Mouse (Mus musculus): ENCODE measurements around the gene Mrpl37. TPM values are rescaled to one million over a fixed set of nuclear protein-coding genes. Genes with fewer than 3 reads are reported as not detected.

Gene Mrpl37
- polyA plus RNA-seq, 2 experiments, result 104 to 105 TPM

DNA sequence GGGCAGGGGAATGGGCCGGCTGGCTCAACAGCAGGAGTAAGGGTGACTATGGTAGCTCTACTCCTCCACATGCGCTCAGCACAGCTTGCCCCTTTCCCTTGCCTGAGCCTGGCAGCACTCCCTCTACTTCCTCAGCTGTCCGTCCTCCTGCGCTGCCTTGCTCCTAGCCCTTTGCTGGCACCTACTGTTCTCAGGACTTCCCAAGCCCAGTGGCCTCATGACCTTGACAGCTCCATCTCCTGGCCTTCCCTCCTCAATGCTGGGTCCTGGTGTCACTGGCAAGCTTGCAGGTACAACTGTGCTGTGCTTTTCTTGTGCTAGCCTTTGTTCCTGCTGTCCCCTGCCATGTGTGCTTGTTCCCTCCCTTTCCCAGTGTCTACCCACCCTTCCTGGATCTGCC is 16.5 kb upstream of the Mrpl37 start:
- WGBS, result 94% methylated on average over 4 of the region's 4 CpGs
- Histone ChIP-seq H3K4me3 (replicated peaks; ENCODE audit: low read length) (no peak overlapping the region), H3K4me1 (ENCODE audit: control insufficient read depth, insufficient read depth, low read length) (peaks cover 8% of the 10 kb centered on the region; the same call in 1 of the 2 replicates), H3K36me3 (ENCODE audit: control insufficient read depth, insufficient read depth, low read length) (no peaks in the 10 kb centered on the region), H3K9ac (ENCODE audit: low read depth, low read length, severe bottlenecking) (no peak overlapping the region), H3K27ac (replicated peaks; ENCODE audit: low read depth, low read length) (no peak overlapping the region), H3K9me3 (ENCODE audit: control insufficient read depth, low read length) (no peaks in the 10 kb centered on the region), H3K27me3 (ENCODE audit: control insufficient read depth, insufficient read depth, low read length) (no peaks in the 10 kb centered on the region), H3K4me2 (replicated peaks; ENCODE audit: low read depth, low read length, severe bottlenecking) (no peak overlapping the region)
- no peak for DNase-seq (ENCODE audit: low spot score)
- no peak for TF ChIP-seq POLR2A (IDR thresholded peaks at IDR 0.05; ENCODE audit: borderline replicate concordance, extremely low read depth, insufficient read depth, insufficient read length)
- no peak for ATAC-seq (ENCODE audit: low FRiP score, low read depth)

DNA sequence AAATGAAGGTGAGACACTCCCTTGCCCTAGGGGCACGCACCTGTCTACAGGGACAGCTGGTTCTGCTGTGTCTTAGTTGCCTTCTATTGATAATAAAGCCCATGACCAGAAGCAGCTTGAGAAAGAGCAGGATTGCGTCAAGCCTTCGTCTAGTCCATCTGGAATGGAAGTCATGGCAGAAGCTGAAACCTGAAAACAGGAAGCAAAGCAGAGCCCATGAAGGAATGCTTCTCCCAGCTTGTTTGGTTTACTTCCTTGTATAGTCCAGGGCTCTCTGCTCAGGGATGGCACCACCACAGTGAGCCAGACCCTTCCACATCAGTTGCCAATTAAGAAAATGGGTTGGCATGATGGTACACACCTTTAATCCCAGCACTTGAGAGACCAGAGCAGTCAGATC is 15.5 kb upstream of the Mrpl37 start:
- H3K27ac ChIP-seq (replicated peaks; ENCODE audit: low read depth, low read length), result no peak overlapping the region
- no peaks in the 10 kb centered on the region for H3K9me3 ChIP-seq (ENCODE audit: control insufficient read depth, low read length)
- 75% methylated on average over 3 of the region's 3 CpGs for WGBS
- no peak for TF ChIP-seq POLR2A (IDR thresholded peaks at IDR 0.05; ENCODE audit: borderline replicate concordance, extremely low read depth, insufficient read depth, insufficient read length)
- H3K4me3 ChIP-seq (replicated peaks; ENCODE audit: low read length), result no peak overlapping the region
- peaks cover 8% of the 10 kb centered on the region; the same call in 1 of the 2 replicates for H3K4me1 ChIP-seq (ENCODE audit: control insufficient read depth, insufficient read depth, low read length)
- H3K36me3 ChIP-seq (ENCODE audit: control insufficient read depth, insufficient read depth, low read length), result no peaks in the 10 kb centered on the region
- DNase-seq (ENCODE audit: low spot score) (no peak), ATAC-seq (ENCODE audit: low FRiP score, low read depth) (no peak)
- no peak overlapping the region for H3K9ac ChIP-seq (ENCODE audit: low read depth, low read length, severe bottlenecking)
- H3K27me3 ChIP-seq (ENCODE audit: control insufficient read depth, insufficient read depth, low read length), result no peaks in the 10 kb centered on the region
- H3K4me2 ChIP-seq (replicated peaks; ENCODE audit: low read depth, low read length, severe bottlenecking), result no peak overlapping the region

DNA sequence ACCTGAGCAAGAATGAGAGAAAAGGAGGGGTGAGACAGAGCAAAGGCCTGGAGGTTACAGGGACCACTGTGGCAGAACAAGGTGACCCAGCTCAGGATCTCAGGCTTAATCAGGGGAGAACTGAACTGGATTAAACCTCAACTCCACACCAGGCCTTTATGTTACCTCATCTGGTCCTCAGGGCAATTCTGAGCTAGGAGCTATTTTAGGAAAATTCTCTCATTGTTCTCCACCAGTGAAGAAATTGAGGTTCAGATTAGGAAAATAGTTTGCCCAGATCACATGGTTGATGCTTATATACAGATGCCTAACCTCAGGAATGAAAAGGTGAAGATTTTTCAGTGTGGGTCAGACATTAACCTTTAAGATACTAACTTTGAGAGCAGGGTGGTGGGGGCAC is 13.0 kb upstream of the Mrpl37 start:
- no peak for TF ChIP-seq POLR2A (IDR thresholded peaks at IDR 0.05; ENCODE audit: borderline replicate concordance, extremely low read depth, insufficient read depth, insufficient read length)
- Histone ChIP-seq H3K27me3 (ENCODE audit: control insufficient read depth, insufficient read depth, low read length) (no peaks in the 10 kb centered on the region), H3K27ac (replicated peaks; ENCODE audit: low read depth, low read length) (no peak overlapping the region), H3K9ac (ENCODE audit: low read depth, low read length, severe bottlenecking) (no peak overlapping the region), H3K4me1 (ENCODE audit: control insufficient read depth, insufficient read depth, low read length) (peaks cover 5% of the 10 kb centered on the region; the same call in 1 of the 2 replicates), H3K4me3 (replicated peaks; ENCODE audit: low read length) (no peak overlapping the region), H3K9me3 (ENCODE audit: control insufficient read depth, low read length) (no peaks in the 10 kb centered on the region), H3K4me2 (replicated peaks; ENCODE audit: low read depth, low read length, severe bottlenecking) (no peak overlapping the region), H3K36me3 (ENCODE audit: control insufficient read depth, insufficient read depth, low read length) (no peaks in the 10 kb centered on the region)
- DNase-seq (ENCODE audit: low spot score) (no peak), ATAC-seq (ENCODE audit: low FRiP score, low read depth) (no peak)

DNA sequence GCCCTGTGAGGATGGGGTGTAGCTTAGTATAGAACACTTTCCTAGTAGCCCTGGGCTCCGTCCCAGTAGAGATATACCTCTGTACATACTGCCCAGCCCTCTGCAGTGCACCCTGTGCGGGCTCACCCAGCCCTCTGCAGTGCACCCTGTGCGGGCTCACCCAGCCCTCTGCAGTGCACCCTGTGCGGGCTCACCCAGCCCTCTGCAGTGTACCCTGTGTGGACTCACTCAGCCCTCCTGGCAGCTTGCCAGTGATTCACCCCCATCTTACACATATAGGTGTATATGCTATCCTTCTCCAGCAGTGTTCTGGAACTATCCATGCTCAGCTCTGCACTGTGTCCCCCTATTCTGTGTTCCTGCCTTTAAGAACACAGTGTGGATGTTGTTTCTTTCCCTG is 12.2 kb upstream of the Mrpl37 start:
- H3K9ac ChIP-seq (ENCODE audit: low read depth, low read length, severe bottlenecking), result no peak overlapping the region
- DNase-seq (ENCODE audit: low spot score) (no peak), ATAC-seq (ENCODE audit: low FRiP score, low read depth) (no peak)
- no peak overlapping the region for H3K4me3 ChIP-seq (replicated peaks; ENCODE audit: low read length)
- H3K27ac ChIP-seq (replicated peaks; ENCODE audit: low read depth, low read length), result no peak overlapping the region
- TF ChIP-seq POLR2A (IDR thresholded peaks at IDR 0.05; ENCODE audit: borderline replicate concordance, extremely low read depth, insufficient read depth, insufficient read length), result no peak
- no peaks in the 10 kb centered on the region for H3K36me3 ChIP-seq (ENCODE audit: control insufficient read depth, insufficient read depth, low read length)
- H3K9me3 ChIP-seq (ENCODE audit: control insufficient read depth, low read length), result no peaks in the 10 kb centered on the region
- no peak overlapping the region for H3K4me2 ChIP-seq (replicated peaks; ENCODE audit: low read depth, low read length, severe bottlenecking)
- 95% methylated on average over 4 of the region's 4 CpGs for WGBS
- H3K27me3 ChIP-seq (ENCODE audit: control insufficient read depth, insufficient read depth, low read length), result no peaks in the 10 kb centered on the region
- no peaks in the 10 kb centered on the region for H3K4me1 ChIP-seq (ENCODE audit: control insufficient read depth, insufficient read depth, low read length)

DNA sequence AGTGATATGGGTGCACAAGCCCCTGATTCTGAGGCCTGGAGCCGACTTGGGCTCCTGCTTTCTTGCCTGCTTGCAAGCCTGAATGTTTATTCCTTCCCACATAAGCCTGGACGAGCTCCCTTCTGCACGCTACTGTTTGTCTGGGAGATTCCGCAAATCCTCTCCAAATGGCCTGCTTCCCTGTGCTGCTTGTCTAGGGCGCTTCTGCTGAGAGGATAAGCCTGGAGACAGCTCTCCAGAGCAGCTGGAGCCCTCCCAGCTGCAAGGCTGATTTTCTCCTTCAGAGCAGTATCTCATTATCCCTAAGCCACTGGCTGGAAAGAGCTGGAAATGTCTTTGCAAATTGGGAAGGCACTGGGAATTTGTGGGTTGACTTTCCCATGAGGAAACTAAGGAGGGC is 8.8 kb upstream of the Mrpl37 start:
- no peak for ATAC-seq (ENCODE audit: low FRiP score, low read depth)
- Histone ChIP-seq H3K27me3 (ENCODE audit: control insufficient read depth, insufficient read depth, low read length) (no peaks in the 10 kb centered on the region), H3K9ac (ENCODE audit: low read depth, low read length, severe bottlenecking) (no peak overlapping the region), H3K36me3 (ENCODE audit: control insufficient read depth, insufficient read depth, low read length) (no peaks in the 10 kb centered on the region), H3K4me1 (ENCODE audit: control insufficient read depth, insufficient read depth, low read length) (no peaks in the 10 kb centered on the region), H3K9me3 (ENCODE audit: control insufficient read depth, low read length) (no peaks in the 10 kb centered on the region), H3K27ac (replicated peaks; ENCODE audit: low read depth, low read length) (no peak overlapping the region), H3K4me2 (replicated peaks; ENCODE audit: low read depth, low read length, severe bottlenecking) (no peak overlapping the region), H3K4me3 (replicated peaks; ENCODE audit: low read length) (no peak overlapping the region)
- TF ChIP-seq POLR2A (IDR thresholded peaks at IDR 0.05; ENCODE audit: borderline replicate concordance, extremely low read depth, insufficient read depth, insufficient read length), result no peak
- WGBS, result 74% methylated on average over 5 of the region's 5 CpGs
- DNase-seq (ENCODE audit: low spot score), result no peak

DNA sequence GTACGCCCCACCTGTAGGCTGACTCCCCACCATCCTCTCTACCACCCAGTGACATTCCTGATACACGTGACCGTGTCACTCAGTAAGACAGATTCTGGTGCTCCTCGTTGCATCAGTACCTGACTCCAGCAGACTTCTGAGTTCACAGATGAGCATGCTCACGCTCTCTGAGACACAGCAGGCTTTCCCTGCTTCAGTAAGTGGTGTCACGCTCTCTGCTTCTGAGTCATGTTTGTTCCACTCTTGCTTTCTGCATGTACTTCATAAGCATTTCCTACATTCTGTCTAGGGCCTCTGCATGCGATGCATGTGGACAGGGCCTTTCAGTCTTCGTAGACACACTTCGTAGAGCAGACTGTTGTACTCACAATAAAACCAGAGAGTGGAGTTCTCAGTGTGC is 5.7 kb upstream of the Mrpl37 start:
- no peaks in the 10 kb centered on the region for H3K27me3 ChIP-seq (ENCODE audit: control insufficient read depth, insufficient read depth, low read length)
- H3K4me1 ChIP-seq (ENCODE audit: control insufficient read depth, insufficient read depth, low read length), result peaks cover 4% of the 10 kb centered on the region; the same call in 1 of the 2 replicates
- H3K9me3 ChIP-seq (ENCODE audit: control insufficient read depth, low read length), result no peaks in the 10 kb centered on the region
- ATAC-seq (ENCODE audit: low FRiP score, low read depth) (no peak), DNase-seq (ENCODE audit: low spot score) (no peak)
- H3K36me3 ChIP-seq (ENCODE audit: control insufficient read depth, insufficient read depth, low read length), result no peaks in the 10 kb centered on the region
- 76% methylated on average over 9 of the region's 9 CpGs for WGBS
- no peak overlapping the region for H3K9ac ChIP-seq (ENCODE audit: low read depth, low read length, severe bottlenecking)
- no peak overlapping the region for H3K4me2 ChIP-seq (replicated peaks; ENCODE audit: low read depth, low read length, severe bottlenecking)
- no peak overlapping the region for H3K27ac ChIP-seq (replicated peaks; ENCODE audit: low read depth, low read length)
- no peak for TF ChIP-seq POLR2A (IDR thresholded peaks at IDR 0.05; ENCODE audit: borderline replicate concordance, extremely low read depth, insufficient read depth, insufficient read length)
- H3K4me3 ChIP-seq (replicated peaks; ENCODE audit: low read length), result no peak overlapping the region
